Mouse (Mus musculus) liver, adult 2 months (tissue): Measurements from ENCODE around the gene Rfpl4b.

Experiments used
- CTCF ChIP-seq: fragments of 200-500 bp; IDR thresholded peaks from 2 replicates; pipeline ENCODE4 v1.5.1; 2011; ENCODE audit warnings: low read depth, low read length, control low read depth
- POLR2A ChIP-seq: fragments of 200-500 bp; IDR thresholded peaks from 2 replicates; pipeline ENCODE4 v1.6.1; 2011; ENCODE audit warnings: low read length, control low read depth; ENCODE audit not compliant: insufficient read depth; ENCODE audit errors: extremely low read depth

- no peak for TF ChIP-seq POLR2A
- TF ChIP-seq CTCF, result no peak
These were observed at the start of gene Rfpl4b for GRCm38 (mm10) chr10:38821679-38822078.
